Mouse (Mus musculus) adipose tissue, adult 10 weeks (tissue): ENCODE data around the gene Msmp. TPM values are rescaled to one million over a fixed set of nuclear protein-coding genes. Genes with fewer than 3 reads are reported as not detected.

Experiments used
- polyA plus RNA-seq: library from polyadenylated mRNA; stranded (reverse); fragments of 350-450 nt; fragmentation: Illumina TruSeq; extraction: RNeasy Lipid Tissue Mini Kit (QIAGEN cat#74804); gene quantifications from one replicate; pipeline ENCODE4 v1.2.3, GENCODE M21; 2014; ENCODE audit warnings: low read depth, low replicate concordance

Gene Msmp
- 0.79 TPM for polyA plus RNA-seq

DNA sequence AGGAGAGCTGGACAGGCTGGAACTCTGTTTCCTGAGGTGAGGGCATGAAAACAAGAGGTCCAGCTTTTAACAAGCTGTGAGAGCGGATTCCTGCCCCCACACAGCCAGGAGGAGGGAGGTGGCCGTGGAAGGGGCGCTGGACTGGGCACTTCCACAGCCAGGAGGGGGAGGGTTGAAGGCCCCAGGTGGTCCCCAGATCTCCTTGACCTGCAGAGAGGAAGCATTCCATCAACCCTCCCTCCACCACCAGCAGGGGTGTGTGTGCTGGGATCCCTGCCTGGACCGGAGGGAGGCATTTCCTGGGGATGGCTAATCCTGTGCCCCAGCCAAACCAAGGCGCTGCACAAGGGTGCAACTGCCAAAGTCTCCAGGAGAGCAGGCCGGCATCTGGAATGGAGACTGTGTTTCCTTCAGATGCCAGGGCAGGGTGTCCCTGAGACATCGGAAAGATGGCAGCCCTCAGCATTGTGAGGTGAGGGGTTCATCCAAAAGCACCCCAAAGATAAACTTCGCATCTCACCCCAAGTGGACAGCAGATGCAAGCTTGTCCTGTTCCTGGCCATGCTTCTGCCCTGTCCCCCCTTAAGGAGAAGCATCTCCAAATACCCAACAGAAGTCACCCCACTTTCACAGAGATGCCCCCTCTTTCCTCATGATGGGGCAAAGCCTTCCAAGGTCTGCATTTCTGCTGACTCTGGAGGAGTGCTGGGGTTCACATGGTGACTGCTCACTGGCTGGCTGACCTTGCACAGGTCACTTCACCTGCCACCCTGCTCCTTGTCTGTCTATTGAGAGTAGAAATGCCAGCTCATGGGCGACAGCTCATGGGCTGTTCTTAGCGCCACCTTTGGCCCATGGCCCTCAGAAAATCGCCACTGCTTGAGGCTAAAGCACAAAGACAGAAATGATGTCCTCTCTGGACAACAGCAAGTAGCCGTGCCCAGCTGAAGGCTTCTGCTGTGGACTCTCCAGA lies at the start of gene Msmp:
TSS of gene Msmp (minus strand) at position 51 of the 973 bp plus-strand sequence.

DNA sequence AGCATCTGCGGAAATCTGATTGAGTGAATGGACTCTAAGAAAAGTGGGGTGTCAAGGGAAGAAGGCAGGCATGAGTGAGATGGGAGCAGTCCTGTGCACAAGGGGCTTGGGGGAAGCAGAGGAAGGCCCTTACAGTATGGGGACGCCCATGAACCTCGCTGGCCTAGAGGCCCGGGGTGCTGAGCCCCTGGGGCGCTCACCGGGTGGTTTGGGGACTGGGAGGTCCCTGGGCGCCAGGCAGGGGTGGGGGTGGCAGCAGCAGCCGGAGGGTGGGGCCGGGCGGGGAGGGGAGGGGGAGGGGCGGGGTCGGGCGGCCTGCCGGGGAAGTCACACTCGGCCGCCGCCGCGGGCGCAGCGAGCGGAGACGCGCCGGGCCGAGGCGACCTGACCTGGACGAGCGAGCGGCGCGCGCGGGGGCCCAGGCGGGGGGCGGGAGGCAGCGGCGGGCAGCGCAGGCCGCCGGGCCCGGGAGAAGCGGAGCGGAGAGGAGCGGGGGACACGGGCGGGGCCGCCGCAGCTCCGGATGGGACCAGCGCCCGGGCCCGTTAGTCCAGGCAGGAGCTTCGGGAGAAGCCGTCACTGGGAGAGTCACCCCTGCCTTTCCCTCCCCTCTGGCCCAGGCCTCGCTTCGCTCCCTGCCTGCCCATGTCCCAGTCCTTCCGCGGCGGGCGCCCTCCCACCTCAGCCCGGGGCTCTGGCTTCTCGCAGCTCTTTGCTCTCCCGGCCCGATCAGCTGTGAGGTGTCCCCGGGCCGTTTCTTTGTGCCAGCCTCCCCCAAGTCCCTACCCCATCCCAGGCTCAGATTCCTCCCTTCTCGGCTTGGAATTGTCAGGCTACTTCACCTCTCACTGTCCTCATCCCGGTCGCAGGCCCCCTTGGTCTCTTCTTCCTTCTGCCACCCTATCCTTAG lies 47.0 kb upstream of the Msmp start, which contains the start of gene Npr2:
TSS of gene Npr2 (plus strand) at position 890 of the 910 bp plus-strand sequence.

DNA sequence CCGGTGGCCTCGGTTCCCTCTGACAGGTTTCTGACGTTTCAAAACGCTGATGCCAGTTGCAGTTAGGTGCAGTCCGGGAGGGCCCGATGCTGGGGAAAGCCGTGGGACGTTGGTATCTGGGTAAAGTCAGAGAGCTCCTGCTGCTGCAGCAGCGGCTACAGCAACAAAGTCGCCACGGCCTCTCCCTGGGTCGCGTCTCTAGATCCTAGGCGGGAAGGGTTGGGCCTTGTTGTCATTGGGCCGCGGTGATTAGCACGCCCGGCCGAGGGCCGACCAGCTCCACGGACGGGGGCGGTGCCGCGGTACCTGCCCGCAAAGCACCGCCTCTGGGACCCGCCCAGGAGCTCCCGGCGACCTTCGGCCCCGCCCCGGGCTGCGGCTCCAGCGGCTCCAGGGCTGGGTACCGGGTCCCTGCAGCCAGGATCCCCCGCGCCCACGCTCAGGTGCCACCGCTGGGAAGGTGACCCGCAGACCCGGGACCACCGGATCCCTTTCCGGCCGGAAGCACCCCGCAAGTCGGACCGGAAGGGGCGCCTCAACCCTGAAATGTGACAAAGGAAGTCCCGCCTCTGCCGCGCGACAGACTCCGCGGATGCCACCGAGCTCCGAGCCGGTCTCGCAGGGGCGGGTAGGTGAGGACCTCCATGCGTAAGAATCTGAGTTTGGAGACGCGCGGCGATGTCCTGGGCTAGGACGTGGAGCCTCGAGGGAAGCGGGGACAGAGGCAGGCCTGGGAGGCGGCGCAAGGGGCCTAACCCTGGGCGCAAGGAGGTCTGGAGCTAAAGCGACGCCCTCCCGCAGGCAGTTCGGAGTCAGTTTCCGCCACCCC lies 5.7 kb downstream of the Msmp start, which contains the start of the genes Rgp1 and Gba2:
TSS of gene Rgp1 (plus strand) at position 340 of the 829 bp plus-strand sequence.
TSS of gene Gba2 (minus strand) at position 498 of the 829 bp plus-strand sequence.

DNA sequence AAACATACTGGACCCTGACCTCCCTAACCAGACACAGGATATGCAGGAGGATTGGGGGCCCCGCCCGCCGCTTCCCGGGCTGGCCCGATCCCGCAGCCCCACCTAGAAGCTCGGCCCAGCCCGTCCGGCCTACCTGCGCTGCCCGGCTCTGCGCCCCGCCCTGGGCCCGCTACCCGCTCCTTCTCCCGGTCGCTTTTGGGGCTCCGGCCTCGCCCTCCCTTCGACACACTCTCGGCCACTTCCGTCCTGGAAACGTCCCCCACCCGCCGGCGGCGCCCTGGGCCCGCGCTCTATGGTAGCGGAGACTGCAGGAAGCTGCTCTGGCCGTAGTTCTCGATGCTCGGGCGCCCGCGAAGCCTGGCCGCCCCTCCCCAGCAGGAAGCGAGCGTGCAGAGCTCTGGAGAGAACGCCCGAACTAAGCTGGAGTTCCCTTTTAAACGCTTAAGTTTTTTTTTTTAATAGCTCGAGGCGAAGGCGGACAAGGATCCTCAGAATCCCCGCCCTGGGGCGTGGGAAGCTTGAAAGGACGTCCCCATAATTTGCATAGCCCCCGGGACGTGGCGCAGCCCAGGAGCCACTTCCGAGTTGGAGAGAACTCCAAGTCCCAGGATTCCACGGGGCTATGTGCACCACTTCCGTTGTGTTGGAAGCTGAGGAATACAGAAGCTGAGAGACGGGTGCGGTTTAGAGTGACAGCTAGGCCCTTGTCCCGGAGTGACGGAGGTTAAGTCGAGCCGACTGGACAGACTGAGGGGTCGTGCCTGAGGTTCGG lies 22.1 kb downstream of the Msmp start, which contains the start of the genes Creb3 and Tln1:
TSS of gene Creb3 (plus strand) at position 336 of the 772 bp plus-strand sequence.
TSS of gene Tln1 (minus strand) at position 695 of the 772 bp plus-strand sequence.

Other genes starting within 250 kb of the Msmp start
- gene Rusc2, start 202.5 kb downstream of the Msmp start, polyA plus RNA-seq: 17.7 TPM
- 3.9 TPM for gene Fam166b, start 155.4 kb downstream of the Msmp start, polyA plus RNA-seq
- 47.5 TPM for gene Tesk1, start 142.6 kb downstream of the Msmp start, polyA plus RNA-seq
- gene Cd72, start 129.9 kb downstream of the Msmp start, polyA plus RNA-seq: 6.7 TPM
- gene Sit1, start 100.8 kb downstream of the Msmp start, polyA plus RNA-seq: not detected
- 55.0 TPM for gene Ccdc107, start 91.6 kb downstream of the Msmp start, polyA plus RNA-seq
- gene Arhgef39, start 84.8 kb downstream of the Msmp start, polyA plus RNA-seq: 1.2 TPM
- 0.72 TPM for gene Car9, start 77.5 kb downstream of the Msmp start, polyA plus RNA-seq
- 128 TPM for gene Tpm2, start 60.7 kb downstream of the Msmp start, polyA plus RNA-seq
- 45.7 TPM for gene Creb3, start 22.2 kb downstream of the Msmp start, polyA plus RNA-seq
- 59.0 TPM for gene Tln1, start 21.8 kb downstream of the Msmp start, polyA plus RNA-seq
- 40.1 TPM for gene Rgp1, start 5.8 kb downstream of the Msmp start, polyA plus RNA-seq
- 12.9 TPM for gene Gba2, start 5.6 kb downstream of the Msmp start, polyA plus RNA-seq
- 30.2 TPM for gene Npr2, start 47.4 kb upstream of the Msmp start, polyA plus RNA-seq
- gene Spag8, start 69.1 kb upstream of the Msmp start, polyA plus RNA-seq: 3.8 TPM
- 120 TPM for gene Hint2, start 72.0 kb upstream of the Msmp start, polyA plus RNA-seq
- 11.5 TPM for gene Tmem8b, start 84.5 kb upstream of the Msmp start, polyA plus RNA-seq
- 4.8 TPM for gene Fam221b, start 84.7 kb upstream of the Msmp start, polyA plus RNA-seq
- gene Olfr70, start 116.3 kb upstream of the Msmp start, polyA plus RNA-seq: not detected
- not detected for gene Olfr71, start 125.8 kb upstream of the Msmp start, polyA plus RNA-seq
- gene Hrct1, start 142.7 kb upstream of the Msmp start, polyA plus RNA-seq: 13.1 TPM
- 4.6 TPM for gene Spaar, start 145.5 kb upstream of the Msmp start, polyA plus RNA-seq
- gene Olfr159, start 186.5 kb upstream of the Msmp start, polyA plus RNA-seq: not detected
- gene Olfr156, start 239.4 kb upstream of the Msmp start, polyA plus RNA-seq: not detected